Mouse (Mus musculus) limb, embryonic 10.5 days (tissue): ENCODE results near the gene Ndufa12. TPM values are rescaled to one million over a fixed set of nuclear protein-coding genes. Genes with fewer than 3 reads are reported as not detected.

Experiments used
- DNase-seq: peaks from one replicate; pipeline ENCODE4 v3.0.0-alpha.2; 2017; ENCODE audit warnings: low spot score
- H3K27ac ChIP-seq: fragments of 300-500 bp; sonication (generic); 2 replicates; pipeline ENCODE4 v1.5.1; 2016; ENCODE audit warnings: mild to moderate bottlenecking
- H3K27me3 ChIP-seq: fragments of 300-500 bp; sonication (generic); 2 replicates; pipeline ENCODE4 v1.6.1; 2016; ENCODE audit warnings: low read depth, mild to moderate bottlenecking; ENCODE audit not compliant: poor library complexity, severe bottlenecking
- H3K36me3 ChIP-seq: fragments of 300-500 bp; sonication (generic); 2 replicates; pipeline ENCODE4 v1.6.1; 2016; ENCODE audit warnings: mild to moderate bottlenecking, moderate library complexity
- H3K4me1 ChIP-seq: fragments of 300-500 bp; sonication (generic); 2 replicates; pipeline ENCODE4 v1.6.1; 2016
- H3K4me3 ChIP-seq: fragments of 300-500 bp; sonication (generic); 2 replicates; pipeline ENCODE4 v1.5.1; 2016; ENCODE audit warnings: mild to moderate bottlenecking, moderate library complexity
- H3K9me3 ChIP-seq: fragments of 300-500 bp; sonication (generic); replicated peaks from 2 replicates; pipeline ENCODE4 v1.6.1; 2016; ENCODE audit warnings: mild to moderate bottlenecking
- WGBS: fragments of 180-500 bp; shearing (Covaris S2); methylation state at CpG from one replicate; pipeline ENCODE4 v1.1.7; 2016; 5-methylcytosine and 5-hydroxymethylcytosine counted together
- polyA plus RNA-seq: library from polyadenylated mRNA; unstranded; fragments of >200 nt; fragmentation: Nextera tagmentation; extraction: Ambion mirVana; gene quantifications from 2 replicates; pipeline ENCODE4 v1.2.1, GENCODE M21; 2016

Gene Ndufa12
- polyA plus RNA-seq, 1 experiment from 2014 or later, result 495 TPM

DNA sequence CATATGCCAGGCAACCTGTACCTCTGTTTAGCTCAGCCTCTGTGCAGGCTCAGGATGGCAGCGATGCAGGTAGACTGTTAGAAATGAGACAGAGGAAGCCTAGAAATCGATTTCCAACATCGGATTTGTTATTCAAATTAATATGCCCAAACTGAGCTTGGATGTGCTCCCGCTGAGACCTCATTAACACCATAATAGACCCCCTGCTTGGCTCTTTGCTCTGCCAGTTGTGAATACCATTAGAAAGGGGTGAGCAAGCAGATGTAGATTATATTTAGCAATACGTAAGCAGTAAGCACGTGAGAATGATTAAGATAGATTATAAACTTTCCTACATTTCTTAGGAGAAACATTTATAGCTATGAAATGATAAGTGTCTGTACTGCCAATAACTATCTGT lies 25.8 kb upstream of the Ndufa12 start:
- Histone ChIP-seq H3K4me1 (no peaks in the 10 kb centered on the region), H3K36me3 (peaks cover 85% of the 10 kb centered on the region), H3K27ac (no peak overlapping the region), H3K4me3 (no peak overlapping the region), H3K27me3 (no peaks in the 10 kb centered on the region), H3K9me3 (no peaks in the 10 kb centered on the region)
- WGBS, result 82% methylated on average over 6 of the region's 6 CpGs
- no peak for DNase-seq

DNA sequence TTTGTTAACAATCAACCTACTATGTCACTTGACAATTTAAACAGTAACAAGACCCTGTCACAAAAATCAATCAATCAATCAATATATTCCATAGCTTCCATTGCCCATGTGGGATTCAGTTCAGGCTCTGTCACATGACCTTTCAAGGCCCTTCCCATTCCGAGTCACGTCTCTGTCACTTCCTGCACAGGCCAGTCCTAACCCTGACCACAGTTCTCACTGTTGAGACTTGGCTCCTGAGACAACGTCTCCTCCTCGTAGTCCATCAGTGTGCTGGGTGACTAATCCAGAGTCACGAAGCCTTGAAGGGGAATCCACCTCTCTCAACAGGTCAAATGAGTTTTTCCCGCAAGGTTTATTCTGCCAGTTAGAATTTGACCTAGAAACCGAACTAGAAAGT lies 23.9 kb upstream of the Ndufa12 start:
- Histone ChIP-seq H3K4me3 (no peak overlapping the region), H3K27me3 (no peaks in the 10 kb centered on the region), H3K9me3 (no peaks in the 10 kb centered on the region), H3K4me1 (no peaks in the 10 kb centered on the region), H3K36me3 (peaks cover 69% of the 10 kb centered on the region), H3K27ac (no peak overlapping the region)
- no peak for DNase-seq
- 88% methylated on average over 7 of the region's 7 CpGs for WGBS

DNA sequence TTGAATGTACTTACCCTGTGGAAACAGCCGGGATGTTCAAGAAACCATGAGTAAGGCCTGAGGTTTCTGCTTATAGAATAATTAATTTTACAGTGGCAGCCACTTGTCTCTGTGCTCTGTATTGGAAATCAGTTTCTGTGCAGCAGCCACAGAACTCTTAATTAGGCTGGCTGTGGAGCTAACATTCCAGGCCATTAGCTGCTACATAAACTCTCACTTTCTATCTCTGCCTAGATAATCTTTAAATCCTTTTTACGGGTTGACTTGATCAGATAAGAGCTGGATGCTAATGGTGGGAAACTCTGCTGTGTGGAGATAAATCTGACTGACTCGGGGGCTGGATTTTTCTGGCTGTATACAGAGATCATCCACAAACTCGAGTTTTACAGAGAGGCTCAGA lies 15.3 kb upstream of the Ndufa12 start:
- Histone ChIP-seq H3K27ac (no peak overlapping the region), H3K4me1 (no peaks in the 10 kb centered on the region), H3K27me3 (no peaks in the 10 kb centered on the region), H3K9me3 (no peaks in the 10 kb centered on the region), H3K4me3 (no peak overlapping the region), H3K36me3 (peaks cover 82% of the 10 kb centered on the region)
- no peak for DNase-seq
- 70% methylated on average over 4 of the region's 4 CpGs for WGBS

DNA sequence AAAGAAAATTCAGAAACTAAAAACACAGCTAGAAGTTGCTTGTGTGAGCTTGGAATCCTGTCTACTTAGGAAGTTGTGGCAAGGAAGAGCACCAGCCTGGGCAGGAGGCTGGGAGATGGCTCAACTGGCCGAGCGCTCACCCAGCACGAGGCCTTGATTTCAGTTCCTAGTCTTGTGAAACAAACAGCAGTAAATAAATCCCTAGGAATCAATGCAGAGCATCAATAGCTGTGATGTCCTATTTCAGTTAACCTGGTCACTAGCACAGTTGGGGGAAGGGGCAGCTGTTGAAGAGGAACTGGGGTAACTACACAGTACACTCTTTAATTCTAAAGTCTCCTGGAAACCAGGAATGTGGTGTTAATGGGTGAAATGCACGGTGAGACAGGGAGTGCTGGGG lies 6.5 kb downstream of the Ndufa12 start:
- no peak for DNase-seq
- H3K9me3 ChIP-seq, result no peaks in the 10 kb centered on the region
- H3K4me3 ChIP-seq, result no peak overlapping the region
- H3K4me1 ChIP-seq, result 0 out of 2 replicates have a peak, but pooled peaks cover 3% of the 10 kb centered on the region
- no peak overlapping the region for H3K27ac ChIP-seq
- 92% methylated on average over 4 of the region's 4 CpGs for WGBS
- no peaks in the 10 kb centered on the region for H3K27me3 ChIP-seq
- peaks cover 83% of the 10 kb centered on the region for H3K36me3 ChIP-seq

DNA sequence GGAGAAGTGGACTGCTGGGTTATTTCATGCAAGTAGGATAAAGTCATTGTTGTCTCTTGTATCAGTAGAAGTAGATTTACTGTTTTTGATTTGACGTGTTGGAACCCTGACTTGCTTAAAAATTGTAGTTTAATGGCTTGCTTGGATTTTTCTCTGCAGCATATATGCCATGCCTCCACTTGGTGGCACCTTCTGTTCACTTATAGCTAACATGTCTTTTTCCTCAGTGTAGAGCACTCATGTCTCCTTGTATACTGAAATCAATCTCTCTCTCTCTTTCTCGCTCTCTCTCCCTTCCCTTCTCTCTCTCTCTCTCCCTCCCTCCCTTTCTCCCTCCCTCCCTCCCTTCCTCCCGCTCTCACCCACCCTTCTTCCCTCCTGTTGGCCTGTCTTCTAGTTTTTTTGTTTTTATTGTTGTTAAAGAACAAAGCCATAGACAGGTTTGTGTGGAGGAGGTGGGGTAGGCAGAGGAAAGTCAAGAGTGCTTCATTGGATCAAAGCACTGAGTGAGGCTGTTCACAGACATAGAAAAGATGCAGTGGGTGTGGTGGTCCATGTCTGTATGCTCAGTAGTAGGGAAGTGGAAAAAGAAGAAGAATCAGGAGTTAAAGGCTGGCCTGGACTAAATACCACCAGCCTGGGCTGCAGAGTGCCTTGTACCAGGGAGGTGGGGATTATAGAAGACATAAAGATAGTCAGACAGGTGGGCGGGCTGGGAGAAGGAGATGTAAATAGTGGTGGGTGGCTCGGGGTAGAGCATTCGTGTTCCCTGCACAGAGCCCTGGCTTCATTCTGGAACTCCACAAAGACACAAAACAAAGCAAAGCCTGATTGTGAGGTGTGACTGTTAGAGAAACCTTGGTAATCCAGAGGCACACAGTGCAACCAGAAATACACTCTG lies 12.4 kb downstream of the Ndufa12 start:
- no peak for DNase-seq
- peaks cover 72% of the 10 kb centered on the region for H3K36me3 ChIP-seq
- no peaks in the 10 kb centered on the region for H3K27me3 ChIP-seq
- no peaks in the 10 kb centered on the region for H3K9me3 ChIP-seq
- no peak overlapping the region for H3K4me3 ChIP-seq
- WGBS, result 80% methylated on average over 6 of the region's 6 CpGs
- no peak overlapping the region for H3K27ac ChIP-seq
- no peaks in the 10 kb centered on the region; the same call in 1 of the 2 replicates for H3K4me1 ChIP-seq

DNA sequence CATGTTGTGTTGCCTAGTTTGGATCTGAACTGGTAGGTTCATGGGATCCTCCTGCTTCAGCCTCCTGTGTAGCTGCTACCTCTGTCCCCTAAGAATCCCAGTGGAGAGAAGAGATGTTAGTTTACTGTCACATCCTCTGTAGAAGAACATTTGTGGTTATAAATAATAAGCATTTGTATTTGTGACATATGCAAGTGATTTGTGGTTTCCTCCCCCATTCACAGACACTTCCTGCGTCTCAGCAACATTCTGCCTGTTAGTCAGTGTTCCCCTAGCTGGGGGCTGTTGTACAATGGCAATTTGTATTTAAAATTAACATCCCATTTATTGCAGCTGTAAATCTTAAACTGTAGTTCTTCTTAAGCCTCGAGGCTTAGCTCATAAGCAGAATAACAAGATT lies 13.2 kb downstream of the Ndufa12 start:
- H3K36me3 ChIP-seq, result peaks cover 71% of the 10 kb centered on the region
- 57% methylated on average over 2 of the region's 2 CpGs for WGBS
- H3K4me3 ChIP-seq, result no peak overlapping the region
- no peak for DNase-seq
- no peak overlapping the region for H3K27ac ChIP-seq
- H3K4me1 ChIP-seq, result no peaks in the 10 kb centered on the region; the same call in 1 of the 2 replicates
- H3K9me3 ChIP-seq, result no peaks in the 10 kb centered on the region
- no peaks in the 10 kb centered on the region for H3K27me3 ChIP-seq

DNA sequence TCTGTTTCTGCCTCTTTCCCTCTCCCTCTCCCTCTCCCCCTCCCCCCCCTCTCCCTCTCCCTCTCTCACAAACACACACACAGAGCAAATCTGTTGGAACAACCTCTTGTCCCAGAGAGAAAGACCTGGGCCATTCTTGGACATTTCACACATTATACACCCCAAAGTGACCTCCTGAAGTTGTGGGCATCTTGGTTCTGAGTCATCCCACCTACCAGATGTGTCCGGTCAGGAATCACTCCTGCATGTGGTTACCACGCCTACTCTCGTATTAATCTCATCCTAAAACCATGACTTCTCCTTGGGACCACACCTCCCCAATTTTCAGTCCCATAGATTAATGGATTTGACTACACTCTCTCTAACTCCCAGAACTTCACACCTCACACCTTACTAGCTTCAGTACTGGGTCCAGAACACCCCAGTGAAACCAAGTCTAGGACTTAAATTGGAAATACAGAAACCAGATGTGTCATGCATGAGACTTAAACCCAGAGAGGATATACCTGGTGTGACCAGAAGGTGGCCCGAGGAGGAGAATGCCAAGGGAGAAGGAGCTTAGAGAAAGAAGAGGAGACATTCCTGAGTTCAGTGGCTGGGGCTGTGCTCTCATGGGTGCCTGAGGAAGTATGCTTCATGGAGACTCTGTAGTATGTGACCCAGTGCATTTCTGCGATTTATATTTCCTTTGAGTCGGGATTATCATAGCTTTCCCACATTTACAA lies 26.7 kb downstream of the Ndufa12 start:
- DNase-seq, result no peak
- Histone ChIP-seq H3K4me1 (peaks cover 3% of the 10 kb centered on the region), H3K27me3 (no peaks in the 10 kb centered on the region), H3K36me3 (peaks cover 22% of the 10 kb centered on the region), H3K4me3 (no peak overlapping the region), H3K9me3 (no peaks in the 10 kb centered on the region), H3K27ac (no peak overlapping the region)
- 83% methylated on average over 6 of the region's 6 CpGs for WGBS

DNA sequence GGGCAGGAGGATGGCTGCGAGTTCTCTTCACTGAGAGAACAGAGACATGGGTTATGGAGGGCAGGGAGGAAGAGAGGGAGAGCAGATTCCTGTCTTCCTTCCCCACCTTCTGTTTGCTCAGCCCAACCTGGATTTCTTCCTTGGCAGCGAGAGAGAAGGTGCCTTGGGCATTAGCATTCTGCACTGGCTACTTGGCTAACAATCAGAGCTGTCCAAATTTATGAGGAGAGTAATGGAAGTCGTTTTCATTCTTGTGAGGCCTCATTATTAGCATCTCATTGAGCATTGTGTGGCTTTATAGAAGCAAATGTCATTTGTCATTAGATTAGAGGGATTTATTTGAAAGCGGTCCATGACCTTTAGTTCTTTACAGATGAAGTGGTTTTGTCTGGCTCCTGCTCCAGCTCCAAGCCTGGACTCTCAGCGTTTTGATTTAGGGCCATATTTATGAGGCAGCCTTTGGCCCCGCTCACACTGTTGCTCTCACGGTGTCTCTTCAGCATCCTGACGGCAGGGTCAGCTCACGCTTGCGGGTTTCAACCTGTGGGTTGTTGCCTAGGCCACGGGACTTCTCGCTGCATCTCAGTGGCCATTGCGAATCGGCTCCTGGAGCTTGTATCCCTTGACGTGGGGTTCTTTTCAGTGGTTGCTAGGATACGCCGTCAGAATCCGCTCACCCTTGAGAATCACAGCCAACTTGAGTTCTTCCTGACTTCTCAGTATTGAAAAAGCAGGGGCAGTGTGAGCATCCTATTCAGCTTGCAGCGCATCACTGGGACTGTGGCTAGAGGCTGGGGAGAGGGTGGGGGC lies 31.9 kb downstream of the Ndufa12 start:
- H3K27ac ChIP-seq, result no peak overlapping the region
- peak; percentile 41 for DNase-seq
- no peaks in the 10 kb centered on the region for H3K9me3 ChIP-seq
- no peaks in the 10 kb centered on the region for H3K27me3 ChIP-seq
- WGBS, result 67% methylated on average over 19 of the region's 19 CpGs
- peaks cover 10% of the 10 kb centered on the region for H3K4me1 ChIP-seq
- H3K36me3 ChIP-seq, result no peaks in the 10 kb centered on the region
- H3K4me3 ChIP-seq, result no peak overlapping the region

DNA sequence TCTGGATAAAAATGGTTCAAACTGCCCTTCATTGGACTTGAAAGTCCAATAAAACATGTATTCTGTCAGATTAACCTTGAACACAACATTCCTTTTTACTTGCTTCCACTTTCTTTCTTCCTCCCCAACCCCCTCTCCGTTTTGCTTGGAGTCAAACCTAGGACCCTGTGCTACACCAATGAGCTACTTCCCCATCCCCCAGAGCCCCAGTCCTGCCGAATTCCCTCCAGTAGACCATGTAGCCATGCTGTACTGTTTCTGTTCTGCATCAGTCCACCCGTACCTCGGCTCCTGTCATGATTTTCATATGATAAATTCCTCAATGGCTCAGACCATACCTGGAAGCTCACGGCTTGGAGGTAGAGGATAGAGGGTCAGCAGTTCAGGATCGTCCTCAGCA lies 32.5 kb downstream of the Ndufa12 start:
- Histone ChIP-seq H3K27ac (no peak overlapping the region), H3K27me3 (no peaks in the 10 kb centered on the region), H3K4me1 (peaks cover 10% of the 10 kb centered on the region), H3K36me3 (no peaks in the 10 kb centered on the region), H3K9me3 (no peaks in the 10 kb centered on the region), H3K4me3 (no peak overlapping the region)
- 86% methylated on average over 6 of the region's 6 CpGs for WGBS
- DNase-seq, result no peak

DNA sequence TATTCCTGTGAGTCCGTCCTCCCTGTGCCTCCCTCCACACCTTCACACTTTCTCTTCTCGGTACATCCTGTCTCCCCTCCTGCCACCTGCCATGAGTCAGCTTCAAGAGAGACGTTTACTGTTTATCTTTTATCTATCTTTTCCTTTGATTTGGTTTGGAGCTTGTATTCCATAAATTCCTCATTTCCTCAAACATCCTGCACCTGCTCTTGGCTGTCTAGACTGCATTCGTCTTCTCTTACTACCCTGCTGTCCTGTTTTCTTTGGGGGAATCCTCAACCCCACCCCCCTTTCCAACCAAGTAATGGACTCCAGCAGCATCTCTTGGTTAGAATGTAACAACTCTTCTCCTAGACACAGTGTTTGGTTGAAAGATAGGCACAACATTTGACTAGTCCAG lies 36.7 kb downstream of the Ndufa12 start:
- Histone ChIP-seq H3K36me3 (no peaks in the 10 kb centered on the region), H3K27ac (no peak overlapping the region), H3K27me3 (no peaks in the 10 kb centered on the region), H3K4me1 (peaks cover 15% of the 10 kb centered on the region), H3K4me3 (no peak overlapping the region), H3K9me3 (no peaks in the 10 kb centered on the region)
- DNase-seq, result no peak
- WGBS, result 67% methylated on average over 4 of the region's 4 CpGs

DNA sequence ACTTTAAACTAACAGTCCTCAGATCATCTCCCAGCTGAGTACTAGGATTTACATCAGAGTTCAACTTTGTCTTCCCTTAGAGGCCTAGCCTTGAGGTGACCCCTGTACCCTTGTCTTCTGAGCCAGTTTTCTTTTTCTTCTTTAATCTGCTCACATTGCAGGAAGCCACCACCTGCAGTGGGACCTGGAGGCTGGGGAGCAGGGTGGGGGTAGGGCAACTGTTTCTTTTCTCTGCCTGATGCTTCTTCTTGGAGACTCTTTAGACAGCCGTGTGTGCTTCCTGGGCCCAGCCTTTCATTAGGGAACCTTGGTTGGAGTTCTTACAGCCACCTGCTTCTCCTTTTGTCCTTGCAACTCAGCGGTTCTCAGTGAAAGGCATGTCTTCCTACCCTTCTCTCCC lies 42.8 kb downstream of the Ndufa12 start:
- Histone ChIP-seq H3K4me1 (peaks cover 8% of the 10 kb centered on the region), H3K27ac (no peak overlapping the region), H3K4me3 (no peak overlapping the region), H3K9me3 (no peaks in the 10 kb centered on the region), H3K27me3 (no peaks in the 10 kb centered on the region), H3K36me3 (no peaks in the 10 kb centered on the region)
- 66% methylated on average over 2 of the region's 2 CpGs for WGBS
- DNase-seq, result no peak

DNA sequence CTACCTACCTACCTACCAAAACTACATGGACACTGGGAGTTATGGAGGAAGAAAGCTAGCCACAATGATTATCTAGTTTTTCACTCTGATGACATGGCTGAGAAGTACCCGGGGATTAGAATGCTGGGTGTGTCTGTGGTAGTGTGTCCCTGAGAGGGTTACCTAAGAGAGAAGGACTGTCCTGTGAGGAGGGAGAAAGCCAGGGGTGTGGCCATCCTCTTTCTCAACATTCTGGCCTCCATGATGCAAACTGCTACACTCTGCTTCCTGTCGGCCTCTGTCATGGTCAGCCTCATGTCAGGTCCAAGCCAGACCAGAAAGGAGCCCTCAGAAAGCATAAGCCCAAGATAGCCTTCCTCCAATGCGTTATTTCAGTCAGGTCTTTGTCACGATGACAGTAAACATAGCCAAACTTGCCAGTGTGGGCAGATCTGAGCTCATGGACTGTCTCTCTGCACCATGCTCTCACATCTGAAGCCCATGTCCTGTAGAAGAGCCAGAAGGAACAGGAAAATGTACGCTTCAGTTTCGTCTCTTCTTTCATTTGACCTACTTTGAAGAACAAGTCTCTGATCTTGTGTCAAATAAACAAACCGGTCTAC lies 49.3 kb downstream of the Ndufa12 start:
- WGBS, result 88% methylated on average over 7 of the region's 7 CpGs
- H3K36me3 ChIP-seq, result no peaks in the 10 kb centered on the region
- no peaks in the 10 kb centered on the region for H3K9me3 ChIP-seq
- DNase-seq, result no peak
- H3K4me3 ChIP-seq, result no peak overlapping the region
- H3K27me3 ChIP-seq, result no peaks in the 10 kb centered on the region
- H3K27ac ChIP-seq, result no peak overlapping the region
- peaks cover 9% of the 10 kb centered on the region for H3K4me1 ChIP-seq
